Mouse (Mus musculus): ENCODE data around the gene Slc25a51.
A peak's percentile ranks its signal among the peaks of the same experiment; 100 is the strongest.

Slc25a51 gene

DNA sequence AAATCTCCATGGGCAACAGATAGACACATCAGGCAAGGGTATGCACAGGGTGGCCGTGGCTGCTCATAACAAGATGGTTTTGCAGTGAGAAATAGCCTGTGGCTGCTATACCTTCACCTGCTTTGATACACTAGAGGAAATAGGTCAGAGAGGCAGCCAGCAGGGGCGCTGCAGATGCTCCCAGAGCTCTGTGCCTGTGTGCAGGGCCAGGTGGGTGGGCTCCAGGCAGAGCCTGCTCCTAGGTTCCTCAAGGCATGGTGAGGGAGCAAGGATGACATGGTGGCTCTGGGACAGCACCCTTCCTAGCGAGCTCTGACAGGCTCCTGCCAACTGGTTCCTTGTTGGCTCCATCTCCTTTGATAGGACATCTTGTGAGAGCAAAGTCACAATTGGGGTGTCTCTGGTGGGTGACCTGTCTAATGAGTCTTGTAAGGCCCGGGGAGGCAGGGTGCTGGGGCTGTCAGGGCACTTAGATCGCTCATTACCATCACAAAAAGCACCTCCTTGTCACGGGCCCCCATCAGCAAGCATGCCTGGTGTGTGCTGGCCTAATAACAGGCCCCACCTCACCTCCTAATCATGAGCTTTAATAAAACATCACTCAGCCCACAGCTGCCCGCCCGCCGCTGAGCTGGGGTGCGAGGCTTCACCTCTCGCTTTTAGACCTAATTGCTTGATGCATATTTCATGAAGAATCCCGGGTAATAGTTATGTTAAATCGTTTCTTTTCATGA is 18.3 kb upstream of the Slc25a51 start:
- no peak for DNase-seq (ENCODE audit: low spot score)

DNA sequence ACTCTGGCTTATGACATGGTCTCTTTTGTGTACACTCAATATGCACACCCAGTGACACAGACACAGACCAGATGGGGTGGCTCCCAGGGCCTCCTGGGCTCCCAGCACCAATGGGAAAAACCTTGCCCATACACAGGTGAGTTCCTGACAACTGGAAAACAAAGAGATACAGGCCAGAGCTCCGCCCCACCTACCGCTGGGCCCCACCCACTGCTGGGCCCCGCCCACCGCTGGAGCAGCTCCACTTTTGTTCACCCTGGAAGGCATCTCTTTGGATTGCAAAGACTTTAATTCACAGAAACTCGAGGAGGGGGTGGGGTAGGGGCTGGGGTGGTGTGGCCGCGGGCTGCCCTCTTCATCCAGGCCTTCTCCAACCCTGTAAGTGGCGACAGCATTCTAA is 14.8 kb upstream of the Slc25a51 start:
- no peak for DNase-seq (ENCODE audit: low spot score)

DNA sequence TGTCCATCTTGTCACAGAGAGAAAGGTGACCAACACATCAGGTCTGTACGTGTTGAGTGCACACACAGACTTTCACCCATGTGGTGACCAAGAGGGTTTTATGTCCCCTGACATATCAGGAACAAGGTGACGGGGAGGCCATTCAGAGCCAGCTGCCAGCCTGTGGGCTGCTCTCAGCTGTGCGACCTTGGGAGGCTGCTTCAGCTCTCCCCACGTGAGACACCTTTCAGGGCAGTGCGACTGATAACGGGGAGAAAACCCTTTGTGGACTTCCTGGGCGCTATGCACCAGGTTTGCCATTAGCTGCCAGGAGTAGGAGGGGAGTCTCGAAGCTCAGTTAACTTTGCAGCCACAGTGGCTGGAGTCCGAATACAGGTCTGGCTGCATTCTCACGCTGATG is 14.1 kb upstream of the Slc25a51 start:
- DNase-seq (ENCODE audit: low spot score), result no peak

DNA sequence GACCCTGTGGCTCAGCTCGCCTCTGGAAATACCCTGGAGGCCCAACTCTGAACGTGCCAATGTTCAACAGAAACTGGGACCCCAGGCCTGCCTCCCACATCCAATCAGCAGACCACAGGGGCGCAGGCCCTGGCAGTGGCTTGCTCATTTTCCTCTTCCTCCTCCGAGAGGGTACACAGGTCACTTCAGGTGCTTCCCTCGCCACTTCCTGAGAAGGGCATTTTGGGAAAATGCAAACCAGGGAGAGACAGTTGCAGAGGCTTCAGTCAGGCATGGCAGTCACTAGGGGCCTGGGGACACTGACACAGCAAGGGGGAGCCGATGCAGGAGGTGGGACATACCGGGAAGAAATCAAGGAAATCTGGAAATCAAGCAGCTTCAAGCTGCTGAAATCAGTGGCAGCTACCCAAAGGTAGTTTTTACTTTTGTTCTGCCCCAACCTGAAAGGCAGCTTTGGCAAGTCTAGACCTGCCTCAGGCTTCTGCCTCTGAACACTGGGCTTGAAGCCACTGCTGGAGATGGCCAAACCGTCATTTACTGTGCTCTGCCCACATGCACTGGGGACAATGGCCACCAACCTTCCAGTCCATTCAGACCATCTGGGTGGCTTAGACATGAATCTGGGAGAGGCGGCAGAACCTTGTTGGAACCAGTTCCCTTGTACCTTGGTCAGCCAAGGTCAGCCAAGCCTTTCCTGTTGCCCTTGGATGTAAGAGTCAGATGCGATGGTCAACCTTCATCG is 13.1 kb upstream of the Slc25a51 start:
- no peak for DNase-seq (ENCODE audit: low spot score)

GRCm38 (mm10) chr4:45420733-45421132 is 12.2 kb upstream of the Slc25a51 start:
- DNase-seq (ENCODE audit: low spot score), result no peak

- no peak for DNase-seq (ENCODE audit: low spot score)
Observed at GRCm38 (mm10) chr4:45419051-45419450, 10.5 kb upstream of the Slc25a51 start.

DNA sequence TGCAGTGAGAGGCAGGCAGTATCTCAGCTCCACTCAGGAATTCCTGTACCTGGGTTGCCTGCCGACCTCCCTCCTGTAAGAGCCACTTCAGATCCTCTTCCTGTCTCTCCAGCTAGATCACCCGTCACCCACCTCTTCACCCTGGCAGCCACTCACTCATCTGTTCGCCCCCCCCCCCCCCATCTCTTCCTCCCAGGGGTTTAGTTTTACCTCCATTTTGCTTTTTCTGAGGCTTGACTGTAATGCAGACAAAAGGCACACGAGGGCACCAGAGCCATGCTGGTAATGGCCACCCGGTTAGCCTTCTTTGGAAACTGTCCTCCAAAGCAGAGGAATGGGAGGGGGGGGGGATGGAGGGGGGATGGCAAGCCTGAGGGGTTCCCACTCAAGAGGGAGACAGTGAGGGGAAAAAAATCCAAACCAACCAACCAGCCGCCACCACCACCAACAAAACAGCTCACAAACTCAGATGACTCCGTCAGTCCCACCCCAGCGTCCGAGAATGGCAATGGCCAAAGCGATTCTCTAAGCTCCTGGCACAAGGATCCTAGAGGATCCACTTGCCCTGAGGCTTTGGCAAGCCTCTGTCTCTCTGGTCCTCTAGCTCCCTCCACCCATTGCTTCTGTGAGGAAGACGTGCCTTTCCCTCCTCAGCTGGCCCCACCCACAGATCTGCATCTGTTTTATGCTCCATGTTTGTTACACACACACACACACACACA is 9.8 kb upstream of the Slc25a51 start:
- DNase-seq (ENCODE audit: low spot score), result peak; percentile 65

GRCm38 (mm10) chr4:45416314-45416713 is 7.7 kb upstream of the Slc25a51 start:
- no peak for DNase-seq (ENCODE audit: low spot score)

GRCm38 (mm10) chr4:45413674-45414338 is 5.2 kb upstream of the Slc25a51 start:
- DNase-seq (ENCODE audit: low spot score), result peak; percentile 85

DNA sequence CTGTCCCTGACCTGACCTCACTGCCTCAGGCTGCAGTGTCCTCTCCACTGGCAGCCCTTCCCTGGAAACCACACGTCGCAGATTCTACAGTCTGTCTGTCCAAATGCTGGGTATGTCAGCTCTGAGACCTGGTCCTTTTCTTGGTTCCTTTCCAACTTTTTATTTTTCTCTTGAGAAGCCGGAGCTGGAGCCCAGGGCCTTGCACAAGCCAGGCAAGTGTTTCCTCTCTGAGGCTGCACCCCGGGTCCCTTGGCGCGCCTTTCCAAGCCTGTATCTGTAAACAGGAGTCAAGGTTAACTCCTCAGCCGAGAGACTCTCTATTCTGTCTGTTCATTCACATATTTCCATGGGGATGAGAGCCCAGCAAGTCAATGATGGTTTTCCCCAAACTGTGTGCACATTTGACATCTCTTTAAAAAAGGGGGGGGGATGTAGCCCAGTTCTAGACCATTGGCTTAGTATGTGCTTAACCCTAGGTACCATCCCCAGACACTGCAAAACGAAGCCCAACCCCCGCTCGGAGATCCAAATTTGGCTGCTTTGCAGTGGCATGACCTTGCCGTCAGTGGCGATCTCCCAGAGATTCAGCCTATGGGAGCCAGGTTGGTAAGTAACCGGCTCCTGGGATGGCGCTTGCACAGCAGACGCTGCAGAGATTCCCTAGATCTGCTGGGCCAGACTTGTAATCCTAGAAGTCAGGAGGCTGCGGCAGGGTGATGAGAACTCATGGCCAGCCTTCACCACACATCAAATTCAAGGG is 4.0 kb upstream of the Slc25a51 start:
- DNase-seq (ENCODE audit: low spot score), result no peak

DNA sequence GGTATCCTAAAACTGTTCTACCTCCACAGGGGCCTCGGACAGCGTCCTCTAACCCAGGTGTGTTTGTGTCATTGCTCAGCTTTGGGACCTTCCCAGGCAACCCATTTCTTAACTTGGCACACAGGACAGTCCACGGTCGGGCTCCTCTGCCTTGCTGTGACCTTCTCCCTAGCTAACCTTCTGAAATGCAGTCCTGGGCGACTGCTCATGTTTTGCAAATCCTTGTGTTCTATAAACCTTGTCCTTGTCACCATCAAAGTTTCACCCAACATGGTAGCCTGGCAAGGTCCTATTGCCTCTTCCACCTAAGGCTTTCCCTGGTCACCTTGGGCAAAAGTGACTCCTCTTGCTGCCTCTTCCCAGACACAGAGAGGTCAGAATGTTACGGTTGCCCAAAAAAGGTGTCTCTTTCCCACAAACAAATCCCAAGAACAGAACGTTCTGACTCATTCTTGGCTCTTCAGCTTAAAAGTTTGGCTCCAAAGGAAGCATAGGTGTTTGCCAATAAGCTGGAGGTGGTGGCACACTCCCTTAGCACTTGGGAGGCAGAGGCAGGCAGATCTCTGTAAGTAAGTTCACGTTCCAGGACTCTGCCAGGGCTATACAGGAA is 2.7 kb upstream of the Slc25a51 start:
- DNase-seq (ENCODE audit: low spot score), result no peak

GRCm38 (mm10) chr4:45409270-45409669 is 704 bp upstream of the Slc25a51 start:
- peak; percentile 95 for DNase-seq (ENCODE audit: low spot score)

DNA sequence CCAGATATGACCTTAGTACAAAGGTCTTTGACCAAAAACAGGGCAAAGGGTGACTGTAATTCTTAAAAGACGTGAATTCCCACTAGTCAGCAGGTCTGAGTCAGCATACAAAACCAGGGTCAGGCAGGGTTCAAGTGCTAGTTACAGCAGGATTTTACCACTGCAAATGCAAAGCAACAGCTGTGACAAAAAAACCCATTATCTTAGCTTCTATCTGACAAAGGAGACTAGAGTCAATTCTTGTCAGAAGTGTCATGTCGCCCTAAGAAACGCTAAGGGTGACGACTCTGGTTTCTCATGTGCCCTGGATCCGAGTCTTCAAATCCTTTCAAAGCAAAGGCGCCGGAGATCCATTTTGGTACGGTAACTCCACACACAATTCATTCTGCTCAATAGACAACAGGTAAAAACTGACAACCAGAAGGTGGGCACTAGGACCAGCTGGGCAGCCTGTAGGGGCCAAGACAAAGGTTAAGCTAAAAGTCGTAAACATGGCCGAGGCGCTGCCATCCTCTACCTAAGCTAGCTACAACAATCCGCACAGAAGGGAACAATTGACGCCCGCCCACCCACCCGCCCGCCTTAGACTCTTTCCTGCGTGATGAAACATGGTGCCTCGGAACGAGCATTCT is 747 bp downstream of the Slc25a51 start:
- DNase-seq (ENCODE audit: low spot score), result no peak

GRCm38 (mm10) chr4:45407001-45407702 is 1.4 kb downstream of the Slc25a51 start:
- no peak for DNase-seq (ENCODE audit: low spot score)

DNA sequence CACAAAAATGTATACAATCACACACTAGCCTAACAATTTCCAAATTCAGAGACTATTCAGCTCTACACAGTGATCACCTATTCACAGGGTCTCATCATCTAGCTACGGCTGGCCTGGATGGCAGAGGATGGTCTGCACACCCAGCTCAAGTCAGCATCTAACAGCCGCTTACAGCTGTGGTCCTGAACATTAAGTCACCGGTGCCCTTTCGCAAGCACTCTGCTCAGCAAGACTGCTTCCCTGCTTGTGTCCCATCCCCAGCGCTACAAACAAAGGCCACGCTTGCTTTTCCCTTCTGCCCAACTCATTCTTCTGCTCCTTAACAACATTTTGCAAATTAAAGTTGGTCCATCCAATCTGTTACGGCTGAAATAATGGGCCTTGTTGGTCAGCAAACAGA is 2.2 kb downstream of the Slc25a51 start:
- no peak for DNase-seq (ENCODE audit: low spot score)

- DNase-seq (ENCODE audit: low spot score), result no peak
Observed at GRCm38 (mm10) chr4:45405315-45405714, 3.3 kb downstream of the Slc25a51 start.

- DNase-seq (ENCODE audit: low spot score), result no peak
Observed at GRCm38 (mm10) chr4:45404086-45404485, 4.5 kb downstream of the Slc25a51 start.

DNA sequence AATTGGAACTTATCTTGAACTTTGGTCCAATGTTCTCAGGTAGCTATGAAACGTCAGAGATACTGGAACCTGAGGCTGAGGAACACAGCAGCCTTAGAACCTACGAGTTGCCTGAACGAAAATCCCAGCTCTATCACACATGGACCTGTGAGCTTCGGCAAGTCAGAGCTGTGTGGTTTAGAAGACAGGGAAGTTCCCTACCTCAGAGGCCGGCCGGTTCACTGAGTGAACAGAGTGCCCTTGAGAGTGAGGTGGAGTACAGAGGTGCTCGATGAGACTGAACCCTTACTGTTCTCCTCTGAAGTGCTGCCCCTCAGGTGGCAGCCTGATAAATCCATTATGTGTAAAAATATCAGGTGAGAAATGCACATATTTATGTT is 5.1 kb downstream of the Slc25a51 start:
- DNase-seq (ENCODE audit: low spot score), result no peak

GRCm38 (mm10) chr4:45402878-45403498 is 5.6 kb downstream of the Slc25a51 start:
- peak; percentile 55 for DNase-seq (ENCODE audit: low spot score)

- DNase-seq (ENCODE audit: low spot score), result no peak
Observed at GRCm38 (mm10) chr4:45402281-45402680, 6.3 kb downstream of the Slc25a51 start.
